Mouse (Mus musculus): ENCODE results near the gene Fbxo27. TPM values are rescaled to one million over a fixed set of nuclear protein-coding genes. Genes with fewer than 3 reads are reported as not detected.

Gene Fbxo27
- polyA plus RNA-seq, 1 experiment from 2014 or later = 1.7 TPM

DNA sequence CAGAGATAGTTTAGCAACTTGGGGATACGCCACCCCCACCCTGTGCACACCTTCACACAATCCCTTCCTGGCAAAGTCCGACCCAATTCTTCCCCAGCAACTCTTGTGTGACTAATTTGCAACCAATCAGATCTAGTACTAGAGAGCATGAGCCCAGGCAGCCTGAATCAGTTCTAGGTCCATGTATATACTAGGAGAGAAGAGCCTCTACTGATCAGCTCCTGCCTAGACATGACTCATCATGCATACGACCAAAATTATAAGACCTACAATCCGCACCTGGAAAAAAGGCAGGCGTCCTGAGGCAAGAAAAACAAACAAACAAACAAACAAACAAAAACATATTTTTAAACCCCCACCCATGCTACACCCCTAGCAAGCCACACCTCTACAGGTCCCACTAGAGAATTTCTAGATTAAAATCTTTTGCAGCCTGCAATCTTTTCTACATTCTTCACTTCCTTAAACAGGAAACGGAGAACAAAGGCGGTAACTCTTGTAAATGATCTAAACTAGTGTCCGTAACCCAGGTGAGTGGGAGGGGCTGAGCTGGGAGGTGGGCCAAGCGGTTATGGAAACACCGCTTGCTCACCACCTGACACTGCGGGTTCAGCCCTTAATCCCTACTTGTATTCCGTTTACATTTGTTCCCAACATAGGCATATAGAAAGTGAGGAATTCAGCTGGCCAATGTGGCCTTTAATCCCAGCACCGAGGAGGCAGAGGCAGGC, 15.7 kb upstream of the Fbxo27 start:
- Histone ChIP-seq H3K4me2 (replicated peaks; ENCODE audit: low read depth) (no peak overlapping the region), H3K4me1 (replicated peaks; ENCODE audit: control insufficient read depth, insufficient read depth) (no peaks in the 10 kb centered on the region), H3K9me3 (ENCODE audit: control insufficient read depth, low read length) (no peaks in the 10 kb centered on the region), H3K4me3 (ENCODE audit: low read depth, low read length) (no peak overlapping the region), H3K27ac (replicated peaks) (no peak overlapping the region), H3K36me3 (ENCODE audit: control insufficient read depth, insufficient read depth, low read length) (no peaks in the 10 kb centered on the region), H3K9ac (ENCODE audit: low read length) (no peak overlapping the region), H3K27me3 (ENCODE audit: control insufficient read depth, insufficient read depth, low read length) (no peaks in the 10 kb centered on the region)
- ATAC-seq (ENCODE audit: low FRiP score, low TSS enrichment) (no peak), DNase-seq (ENCODE audit: low spot score) (no peak)
- 62% methylated on average over 13 of the region's 13 CpGs for WGBS
- TF ChIP-seq EP300 (optimal IDR thresholded peaks at IDR 0.05) (no peak), CTCF (IDR thresholded peaks at IDR 0.05; ENCODE audit: low read depth) (no peak)

DNA sequence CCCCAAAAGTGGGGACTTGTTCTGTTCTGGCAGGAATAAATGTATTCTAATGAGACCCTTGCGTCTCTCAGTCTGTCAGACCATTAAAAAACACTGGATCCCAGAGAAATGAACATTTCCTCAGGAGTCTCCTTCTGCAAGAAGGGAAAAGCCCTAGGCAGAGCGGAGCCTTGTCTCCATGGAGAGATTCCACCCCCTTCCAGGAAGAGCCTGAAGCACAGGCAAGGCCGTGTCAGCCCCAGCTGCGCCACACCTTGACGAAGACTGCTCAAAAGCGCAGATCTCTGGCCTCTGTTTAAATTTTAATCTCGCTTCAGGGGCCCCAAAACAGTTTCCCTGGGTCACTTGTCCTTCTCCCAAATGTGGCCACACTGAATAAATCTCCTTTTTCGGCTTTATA, 15.0 kb upstream of the Fbxo27 start:
- Histone ChIP-seq H3K4me2 (replicated peaks; ENCODE audit: low read depth) (no peak overlapping the region), H3K9me3 (ENCODE audit: control insufficient read depth, low read length) (no peaks in the 10 kb centered on the region), H3K36me3 (ENCODE audit: control insufficient read depth, insufficient read depth, low read length) (no peaks in the 10 kb centered on the region), H3K27ac (replicated peaks) (no peak overlapping the region), H3K4me1 (replicated peaks; ENCODE audit: control insufficient read depth, insufficient read depth) (no peaks in the 10 kb centered on the region), H3K9ac (ENCODE audit: low read length) (no peak overlapping the region), H3K4me3 (ENCODE audit: low read depth, low read length) (no peak overlapping the region), H3K27me3 (ENCODE audit: control insufficient read depth, insufficient read depth, low read length) (no peaks in the 10 kb centered on the region)
- no peak for DNase-seq (ENCODE audit: low spot score)
- TF ChIP-seq EP300 (optimal IDR thresholded peaks at IDR 0.05) (no peak), CTCF (IDR thresholded peaks at IDR 0.05; ENCODE audit: low read depth) (no peak)
- 88% methylated on average over 8 of the region's 8 CpGs for WGBS
- ATAC-seq (ENCODE audit: low FRiP score, low TSS enrichment) = no peak

- H3K36me3 ChIP-seq (ENCODE audit: control insufficient read depth, insufficient read depth, low read length) = no peaks in the 10 kb centered on the region
- no peak overlapping the region for H3K27ac ChIP-seq (replicated peaks)
- no peaks in the 10 kb centered on the region; the same call in 1 of the 2 replicates for H3K4me1 ChIP-seq (replicated peaks; ENCODE audit: control insufficient read depth, insufficient read depth)
- no peak for TF ChIP-seq CTCF (IDR thresholded peaks at IDR 0.05; ENCODE audit: low read depth)
- TF ChIP-seq EP300 (optimal IDR thresholded peaks at IDR 0.05) = no peak
- no peaks in the 10 kb centered on the region for H3K27me3 ChIP-seq (ENCODE audit: control insufficient read depth, insufficient read depth, low read length)
- 48% methylated on average over 7 of the region's 7 CpGs for WGBS
- H3K9me3 ChIP-seq (ENCODE audit: control insufficient read depth, low read length) = no peaks in the 10 kb centered on the region
- no peak overlapping the region for H3K4me2 ChIP-seq (replicated peaks; ENCODE audit: low read depth)
- DNase-seq (ENCODE audit: low spot score) = no peak
- no peak overlapping the region for H3K9ac ChIP-seq (ENCODE audit: low read length)
- no peak overlapping the region for H3K4me3 ChIP-seq (ENCODE audit: low read depth, low read length)
- ATAC-seq (ENCODE audit: low FRiP score, low TSS enrichment) = no peak
Measured at GRCm38 (mm10) chr7:28691075-28691474, 1.6 kb upstream of the Fbxo27 start.

DNA sequence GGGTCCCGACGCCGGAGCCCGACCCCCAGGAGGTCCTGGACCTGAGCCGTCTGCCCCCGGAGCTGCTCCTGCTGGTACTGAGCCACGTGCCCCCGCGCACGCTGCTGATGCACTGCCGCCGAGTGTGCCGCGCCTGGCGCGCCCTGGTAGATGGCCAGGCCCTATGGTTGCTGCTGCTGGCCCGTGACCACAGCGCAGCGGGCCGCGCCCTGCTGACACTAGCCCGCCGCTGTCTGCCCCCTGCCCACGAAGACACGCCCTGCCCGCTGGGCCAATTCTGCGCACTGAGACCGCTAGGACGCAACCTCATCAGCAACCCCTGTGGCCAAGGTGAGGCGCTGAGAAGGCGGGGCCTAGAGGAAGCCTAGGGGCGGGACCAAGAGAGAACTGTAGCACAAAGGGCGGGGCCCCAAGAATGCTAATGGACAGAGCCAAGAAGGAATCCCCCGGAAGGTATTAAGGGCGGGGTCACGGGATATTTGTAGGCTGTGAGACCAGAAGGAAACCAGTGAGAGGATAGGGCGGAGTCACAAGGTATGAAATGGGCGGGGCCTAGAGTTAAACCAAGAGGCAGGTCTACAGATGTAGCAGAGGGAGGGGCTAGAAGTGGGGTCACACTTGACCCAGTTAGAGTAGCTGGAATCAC, 795 bp downstream of the Fbxo27 start:
- Histone ChIP-seq H3K27me3 (ENCODE audit: control insufficient read depth, insufficient read depth, low read length) (no peaks in the 10 kb centered on the region), H3K4me3 (ENCODE audit: low read depth, low read length) (peak overlapping the region; percentile 48), H3K27ac (replicated peaks) (no peak overlapping the region), H3K4me1 (replicated peaks; ENCODE audit: control insufficient read depth, insufficient read depth) (no peaks in the 10 kb centered on the region; the same call in 1 of the 2 replicates), H3K9ac (ENCODE audit: low read length) (peak overlapping the region; percentile 52), H3K4me2 (replicated peaks; ENCODE audit: low read depth) (peak overlapping the region; percentile 74), H3K36me3 (ENCODE audit: control insufficient read depth, insufficient read depth, low read length) (no peaks in the 10 kb centered on the region), H3K9me3 (ENCODE audit: control insufficient read depth, low read length) (no peaks in the 10 kb centered on the region)
- TF ChIP-seq CTCF (IDR thresholded peaks at IDR 0.05; ENCODE audit: low read depth) = peak; percentile 29; the same call in 1 of the 2 replicates
- TF ChIP-seq EP300 (optimal IDR thresholded peaks at IDR 0.05) = no peak
- ATAC-seq (ENCODE audit: low FRiP score, low TSS enrichment) (peak; percentile 90), DNase-seq (ENCODE audit: low spot score) (peak; percentile 90)
- under 1% methylated on average over 37 of the region's 38 CpGs for WGBS

DNA sequence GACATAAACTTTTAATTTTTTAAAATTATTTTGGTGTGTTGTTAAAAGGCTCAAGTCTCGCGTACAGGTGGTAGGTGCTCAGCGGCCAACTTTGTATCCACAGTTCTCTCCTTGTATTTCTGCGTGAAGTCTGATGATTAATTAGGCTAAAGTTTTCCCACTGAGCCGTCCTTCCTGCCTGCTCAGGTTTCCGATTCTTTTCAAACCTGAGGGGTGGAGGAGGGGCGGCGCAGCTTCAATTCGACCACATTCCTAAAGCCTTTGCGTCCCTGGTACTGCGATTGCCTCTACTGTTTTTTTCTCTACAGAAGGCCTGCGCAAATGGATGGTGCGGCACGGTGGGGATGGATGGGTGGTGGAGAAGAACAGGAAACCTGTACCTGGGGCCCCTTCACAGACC, 1.8 kb downstream of the Fbxo27 start:
- Histone ChIP-seq H3K4me2 (replicated peaks; ENCODE audit: low read depth) (peak overlapping the region; percentile 74; the same call in 1 of the 2 replicates), H3K27me3 (ENCODE audit: control insufficient read depth, insufficient read depth, low read length) (no peaks in the 10 kb centered on the region), H3K36me3 (ENCODE audit: control insufficient read depth, insufficient read depth, low read length) (no peaks in the 10 kb centered on the region), H3K9ac (ENCODE audit: low read length) (no peak overlapping the region), H3K9me3 (ENCODE audit: control insufficient read depth, low read length) (no peaks in the 10 kb centered on the region), H3K27ac (replicated peaks) (no peak overlapping the region), H3K4me3 (ENCODE audit: low read depth, low read length) (no peak overlapping the region), H3K4me1 (replicated peaks; ENCODE audit: control insufficient read depth, insufficient read depth) (no peaks in the 10 kb centered on the region; the same call in 1 of the 2 replicates)
- TF ChIP-seq CTCF (IDR thresholded peaks at IDR 0.05; ENCODE audit: low read depth) (no peak), EP300 (optimal IDR thresholded peaks at IDR 0.05) (no peak)
- DNase-seq (ENCODE audit: low spot score) (peak; percentile 49), ATAC-seq (ENCODE audit: low FRiP score, low TSS enrichment) (no peak)
- WGBS = 10% methylated on average over 14 of the region's 14 CpGs

- no peak overlapping the region for H3K27ac ChIP-seq (replicated peaks)
- H3K4me1 ChIP-seq (replicated peaks; ENCODE audit: control insufficient read depth, insufficient read depth) = no peaks in the 10 kb centered on the region; the same call in 1 of the 2 replicates
- WGBS = 55% methylated on average over 8 of the region's 8 CpGs
- H3K4me3 ChIP-seq (ENCODE audit: low read depth, low read length) = no peak overlapping the region
- no peak overlapping the region for H3K9ac ChIP-seq (ENCODE audit: low read length)
- no peak for ATAC-seq (ENCODE audit: low FRiP score, low TSS enrichment)
- H3K4me2 ChIP-seq (replicated peaks; ENCODE audit: low read depth) = no peak overlapping the region
- TF ChIP-seq EP300 (optimal IDR thresholded peaks at IDR 0.05) = no peak
- no peak for TF ChIP-seq CTCF (IDR thresholded peaks at IDR 0.05; ENCODE audit: low read depth)
- no peaks in the 10 kb centered on the region for H3K9me3 ChIP-seq (ENCODE audit: control insufficient read depth, low read length)
- H3K36me3 ChIP-seq (ENCODE audit: control insufficient read depth, insufficient read depth, low read length) = no peaks in the 10 kb centered on the region
- H3K27me3 ChIP-seq (ENCODE audit: control insufficient read depth, insufficient read depth, low read length) = no peaks in the 10 kb centered on the region
- no peak for DNase-seq (ENCODE audit: low spot score)
Measured at GRCm38 (mm10) chr7:28694966-28695511, 2.4 kb downstream of the Fbxo27 start.

Measured in stomach, postnatal 0 days (tissue).